Mouse (Mus musculus): ENCODE data around the gene Wars.

DNA sequence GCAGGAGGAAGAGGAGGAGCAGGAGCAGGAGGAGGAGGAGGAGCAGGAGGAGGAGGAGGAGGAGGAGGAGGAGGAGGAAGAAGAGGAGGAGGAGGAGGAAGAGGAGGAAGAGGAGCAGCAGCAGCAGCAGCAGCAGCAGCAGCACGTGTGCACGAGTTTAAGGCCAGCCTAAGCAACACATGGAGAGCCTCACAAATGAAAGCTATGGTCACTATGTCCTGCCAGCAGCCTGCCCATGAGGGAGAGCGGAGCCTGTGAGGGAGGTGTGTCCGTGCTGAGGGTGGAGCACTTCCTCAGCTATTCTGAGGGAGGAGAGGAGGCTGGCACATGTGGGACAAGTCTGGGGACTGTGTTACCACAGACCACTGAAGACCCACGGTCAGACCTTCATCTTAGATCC, 20.9 kb downstream of the Wars start:
- no peak for TF ChIP-seq CTCF (IDR thresholded peaks at IDR 0.05; ENCODE audit: low read depth, low read length)
- TF ChIP-seq POLR2A (IDR thresholded peaks at IDR 0.05; ENCODE audit: extremely low read depth, insufficient read depth, low read length): no peak
